Mouse (Mus musculus): ENCODE data around the gene Wrap53.

GRCm38 (mm10) chr11:69527098-69528030, 52.7 kb downstream of the Wrap53 start:
- TF ChIP-seq GATA1 (IDR thresholded peaks at IDR 0.05; ENCODE audit: borderline replicate concordance, low read length) = no peak
- TF ChIP-seq POLR2AphosphoS5 (IDR thresholded peaks at IDR 0.05; ENCODE audit: insufficient replicate concordance, low read depth, low read length) = no peak
